Mouse (Mus musculus) kidney, adult 18-20 months (tissue): Measurements from ENCODE around the gene Phlpp1.

Experiments
- DNase-seq: peaks from one replicate; pipeline ENCODE4 v3.0.0; 2021

Gene Phlpp1

DNA sequence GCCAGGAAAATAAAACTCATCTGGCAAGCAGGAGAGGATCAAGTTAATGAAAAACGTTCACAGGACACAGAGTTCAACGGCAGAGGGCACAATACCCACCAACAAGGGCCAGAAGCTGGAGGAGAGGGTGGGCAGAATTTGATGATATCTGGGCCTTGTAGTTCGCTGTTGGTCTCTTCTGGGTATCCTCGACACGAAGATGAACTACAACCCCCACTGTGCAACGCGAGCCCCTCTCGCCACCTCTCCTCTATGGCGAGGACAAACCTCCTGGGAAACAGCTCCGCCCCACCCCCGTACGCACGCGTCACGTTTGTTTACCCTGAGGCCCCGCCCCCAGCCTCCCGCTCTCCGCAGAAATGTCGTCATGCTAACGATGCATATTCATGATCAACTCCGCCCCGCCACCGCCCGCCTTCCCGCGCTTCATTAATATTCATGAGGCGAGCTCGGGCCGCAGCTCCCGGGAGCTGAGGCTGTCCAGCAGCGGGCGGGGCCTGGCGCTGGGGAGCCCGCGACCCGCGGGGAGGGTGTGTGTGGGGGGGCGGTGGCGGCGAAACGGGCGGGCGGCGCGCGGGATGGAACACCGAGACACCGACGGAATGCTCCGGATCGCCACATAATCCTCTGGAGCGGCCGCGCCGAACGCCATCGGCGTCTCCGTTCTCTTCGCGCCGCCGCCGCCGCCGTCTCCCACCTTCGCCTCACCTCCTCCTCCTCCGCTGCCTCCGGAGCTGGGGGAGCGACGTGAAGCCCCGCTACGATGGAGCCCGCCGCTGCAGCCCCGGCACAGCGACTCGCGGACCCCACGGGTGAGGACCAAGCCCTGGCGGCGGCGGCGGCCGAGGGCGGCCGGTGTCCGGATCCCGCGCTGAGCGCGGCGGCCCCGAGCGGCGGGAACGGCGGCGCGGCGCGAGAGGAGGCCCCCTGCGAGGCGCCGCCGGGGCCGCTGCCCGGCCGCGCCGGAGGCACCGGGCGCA, at the start of gene Phlpp1:
Phlpp1 (plus strand) TSS at position 512 of the 980 bp plus-strand sequence.
- peak; percentile 100 for DNase-seq

GRCm38 (mm10) chr1:106126601-106127000, 45.0 kb upstream of the Phlpp1 start:
- no peak for DNase-seq

GRCm38 (mm10) chr1:106131697-106132349, 39.7 kb upstream of the Phlpp1 start:
- no peak for DNase-seq

GRCm38 (mm10) chr1:106132350-106132700, 39.2 kb upstream of the Phlpp1 start:
- no peak for DNase-seq

GRCm38 (mm10) chr1:106138691-106139090, 32.9 kb upstream of the Phlpp1 start:
- no peak for DNase-seq

DNA sequence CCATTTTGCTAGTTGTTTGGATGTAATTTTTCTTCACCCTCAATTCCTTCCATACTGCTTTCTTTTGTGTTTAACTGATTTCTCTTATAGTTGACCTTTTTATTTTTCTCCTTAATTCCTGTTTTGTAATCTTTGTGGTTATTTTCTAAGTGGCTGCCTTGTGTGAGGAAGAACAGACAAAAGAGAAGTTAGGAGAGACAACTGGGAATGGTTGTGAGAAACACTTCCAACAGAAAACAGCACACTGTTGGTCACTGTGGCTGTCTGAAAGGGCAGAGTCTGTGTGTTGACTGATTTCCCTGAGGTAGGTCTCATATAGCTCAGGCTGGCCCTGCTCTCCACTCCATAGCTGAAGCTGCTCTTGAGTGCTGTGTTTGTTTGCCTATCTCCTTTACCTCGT, 32.4 kb upstream of the Phlpp1 start:
- no peak for DNase-seq

GRCm38 (mm10) chr1:106142010-106142409, 29.5 kb upstream of the Phlpp1 start:
- DNase-seq: no peak

DNA sequence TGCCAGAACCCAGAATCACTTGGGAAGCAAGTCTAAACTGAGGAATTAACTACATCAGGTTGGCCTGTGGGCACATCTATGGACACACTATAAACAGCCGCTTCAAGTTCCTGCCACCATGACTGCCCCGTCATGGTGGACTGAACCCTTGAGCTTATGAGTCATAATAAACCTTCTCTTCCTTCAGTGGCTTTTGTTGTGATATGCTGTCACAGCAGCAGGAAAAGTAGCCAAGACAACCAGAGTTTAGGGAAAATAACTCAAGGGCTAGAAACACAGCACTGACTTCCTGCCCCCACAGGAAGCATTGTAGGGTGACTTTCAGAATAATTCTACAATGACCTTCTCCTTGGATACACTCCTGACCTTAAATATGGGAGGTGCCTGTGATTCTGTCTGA, 27.0 kb upstream of the Phlpp1 start:
- no peak for DNase-seq

- no peak for DNase-seq
Observed at GRCm38 (mm10) chr1:106145055-106145454, 26.5 kb upstream of the Phlpp1 start.

- no peak for DNase-seq
Observed at GRCm38 (mm10) chr1:106145565-106146190, 25.9 kb upstream of the Phlpp1 start.

- no peak for DNase-seq
Observed at GRCm38 (mm10) chr1:106148386-106149380, 22.9 kb upstream of the Phlpp1 start.

- DNase-seq: peak; percentile 34
Observed at GRCm38 (mm10) chr1:106151846-106152245, 19.7 kb upstream of the Phlpp1 start.

- DNase-seq: no peak
Observed at GRCm38 (mm10) chr1:106152742-106153141, 18.8 kb upstream of the Phlpp1 start.

GRCm38 (mm10) chr1:106154590-106154989, 17.0 kb upstream of the Phlpp1 start:
- no peak for DNase-seq

GRCm38 (mm10) chr1:106155087-106155567, 16.4 kb upstream of the Phlpp1 start:
- no peak for DNase-seq

GRCm38 (mm10) chr1:106155702-106156101, 15.8 kb upstream of the Phlpp1 start:
- DNase-seq: no peak

GRCm38 (mm10) chr1:106157961-106158515, 13.5 kb upstream of the Phlpp1 start:
- no peak for DNase-seq

DNA sequence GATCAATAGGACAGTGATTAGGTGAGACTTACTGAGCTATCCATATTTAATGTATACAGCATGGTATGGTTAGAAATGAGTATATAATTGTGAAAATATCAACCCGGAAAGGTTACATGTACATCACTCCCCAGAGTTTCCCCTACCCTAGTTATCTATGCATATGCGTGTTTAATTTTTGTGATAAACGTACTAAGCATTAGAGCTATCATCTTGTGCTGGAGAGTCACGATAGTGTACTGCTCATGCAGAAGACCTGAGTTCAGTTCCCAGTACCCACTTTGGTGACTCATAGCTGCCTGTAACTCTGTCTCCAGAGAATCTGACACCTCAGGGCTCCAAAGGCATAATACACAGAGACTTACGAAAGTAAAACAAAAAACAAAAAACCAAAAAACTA, 11.9 kb upstream of the Phlpp1 start:
- no peak for DNase-seq

DNA sequence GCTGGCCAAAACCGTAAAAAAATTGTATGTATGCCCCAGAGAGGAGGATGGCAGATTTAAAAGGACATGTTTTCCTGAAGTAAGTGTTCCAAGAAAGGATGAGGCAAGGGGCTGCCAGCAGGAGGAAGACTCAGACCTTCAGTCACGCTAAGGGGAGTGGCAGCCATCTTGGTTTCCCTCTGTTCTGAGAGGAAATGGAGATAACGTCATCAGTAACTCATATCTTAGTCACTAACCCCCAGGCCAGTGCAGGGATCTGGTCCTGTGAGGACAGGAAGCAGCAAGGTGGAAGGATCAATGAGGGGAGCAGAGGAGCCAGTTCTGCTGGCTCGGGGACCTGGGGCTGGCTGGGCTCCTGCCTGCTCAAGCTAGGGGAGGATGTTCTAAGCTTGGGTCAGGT, 10.6 kb upstream of the Phlpp1 start:
- DNase-seq: no peak

GRCm38 (mm10) chr1:106162581-106162980, 9.0 kb upstream of the Phlpp1 start:
- no peak for DNase-seq

GRCm38 (mm10) chr1:106163401-106163800, 8.2 kb upstream of the Phlpp1 start:
- DNase-seq: no peak

DNA sequence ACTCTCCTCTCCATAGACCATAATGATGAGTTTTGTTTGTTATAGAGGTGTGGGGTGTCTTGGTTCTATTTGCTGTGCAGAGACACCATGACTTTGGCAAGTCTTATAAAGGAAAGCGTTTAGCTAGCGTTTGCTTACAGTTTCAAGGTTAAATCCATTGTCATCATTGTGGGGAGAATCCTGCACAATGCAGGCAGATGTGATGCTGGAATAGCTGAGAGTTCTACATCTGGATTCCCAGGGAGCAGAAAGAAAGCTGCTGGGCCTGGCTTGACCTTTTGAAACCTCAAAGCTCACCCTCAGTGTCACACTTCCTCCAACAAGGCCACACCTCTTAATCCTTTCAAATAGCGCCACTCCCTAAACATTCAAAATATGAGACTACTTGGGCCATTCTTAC, 7.4 kb upstream of the Phlpp1 start:
- no peak for DNase-seq
